Mouse (Mus musculus) left cerebral cortex, adult 9 months (tissue): ENCODE measurements at regions not wholly inside any gene's neighbourhood (a gene's known extent, or its start where the extent isn't known, plus 50 kb on each side); places are given as distances from the start of the nearest gene placed in this dataset.

Experiments used
- DNase-seq, 2 experiments: peaks; one replicate each; pipeline ENCODE4 v3.0.0; 2022; ENCODE audit warnings: low spot score in 2 of 2

DNA sequence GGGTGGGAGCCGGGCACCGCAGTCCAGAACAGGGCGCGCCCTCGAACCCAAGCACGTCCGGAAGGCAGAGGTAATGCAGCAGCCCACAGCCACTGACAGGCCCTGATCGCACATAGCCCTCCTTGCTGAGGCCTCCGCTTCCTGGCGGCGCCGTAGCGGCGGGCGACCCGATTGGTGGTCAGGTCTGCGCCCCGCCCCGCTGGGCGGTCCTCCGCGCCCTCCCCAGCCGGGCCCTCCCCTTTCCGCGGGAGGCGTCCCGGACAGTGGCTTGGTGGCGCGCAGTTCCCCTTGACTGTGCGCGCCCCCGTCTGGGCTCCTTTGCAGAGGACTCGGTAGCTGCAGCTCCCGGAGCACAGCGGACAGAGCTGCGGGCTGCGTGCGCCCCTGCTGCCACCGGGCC lies 375.5 kb upstream of the Asap2 start:
- peak; percentile 23 to 61 for DNase-seq
